Mouse (Mus musculus): ENCODE results near the gene Hpca.

Gene Hpca

GRCm38 (mm10) chr4:129136579-129137391 is 14.9 kb upstream of the Hpca start, which contains the start of gene Fndc5:
Gene Fndc5 (plus strand): TSS chr4:129136999.
- intact Hi-C loops (cut with DNase I): loop anchor here (5.0 to 10.0 kb wide), 2 partner anchors 41 to 318 kb away; no protein-coding TSS in a partner anchor

GRCm38 (mm10) chr4:129136189-129136578 is 14.3 kb upstream of the Hpca start:
- intact Hi-C loops (cut with DNase I): loop anchor here (5.0 to 10.0 kb wide), 2 partner anchors 41 to 319 kb away; no protein-coding TSS in a partner anchor

- intact Hi-C loops (cut with DNase I): loop anchor here (5.0 to 10.0 kb wide), 2 partner anchors 42 to 319 kb away; no protein-coding TSS in a partner anchor
Observed at GRCm38 (mm10) chr4:129135637-129136036, 13.8 kb upstream of the Hpca start.

GRCm38 (mm10) chr4:129134799-129135585 is 13.2 kb upstream of the Hpca start:
- intact Hi-C loops (cut with DNase I): loop anchor here (5.0 to 10.0 kb wide), 3 partner anchors 42 to 320 kb away; no protein-coding TSS in a partner anchor

GRCm38 (mm10) chr4:129130755-129131303 is 9.0 kb upstream of the Hpca start:
- intact Hi-C loops (cut with DNase I): loop anchor here (5.0 to 10.0 kb wide), 2 partner anchors 151 to 324 kb away; no protein-coding TSS in a partner anchor

GRCm38 (mm10) chr4:129130149-129130548 is 8.3 kb upstream of the Hpca start:
- intact Hi-C loops (cut with DNase I): loop anchor here (5.0 to 10.0 kb wide), 2 partner anchors 152 to 325 kb away; no protein-coding TSS in a partner anchor

- intact Hi-C loops (cut with DNase I): no loop called here
Observed at GRCm38 (mm10) chr4:129129387-129129786, 7.6 kb upstream of the Hpca start.

- intact Hi-C loops (cut with DNase I): no loop called here
Observed at GRCm38 (mm10) chr4:129128582-129129338, 6.9 kb upstream of the Hpca start.

- intact Hi-C loops (cut with DNase I): no loop called here
Observed at GRCm38 (mm10) chr4:129125736-129126451, 4.1 kb upstream of the Hpca start.

GRCm38 (mm10) chr4:129124652-129125146 is 2.9 kb upstream of the Hpca start:
- intact Hi-C loops (cut with DNase I): no loop called here

GRCm38 (mm10) chr4:129122719-129123118 is 883 bp upstream of the Hpca start:
- intact Hi-C loops (cut with DNase I): no loop called here

- intact Hi-C loops (cut with DNase I): no loop called here
Observed at GRCm38 (mm10) chr4:129122107-129122506, 271 bp upstream of the Hpca start.

- intact Hi-C loops (cut with DNase I): no loop called here
Observed at GRCm38 (mm10) chr4:129120520-129121445, 1.1 kb downstream of the Hpca start.

GRCm38 (mm10) chr4:129119708-129120107 is 2.1 kb downstream of the Hpca start:
- intact Hi-C loops (cut with DNase I): no loop called here

- intact Hi-C loops (cut with DNase I): no loop called here
Observed at GRCm38 (mm10) chr4:129117720-129118510, 3.9 kb downstream of the Hpca start.

- intact Hi-C loops (cut with DNase I): no loop called here
Observed at GRCm38 (mm10) chr4:129116703-129117102, 5.1 kb downstream of the Hpca start.

GRCm38 (mm10) chr4:129113083-129113988 is 8.5 kb downstream of the Hpca start:
- intact Hi-C loops (cut with DNase I): no loop called here
